Mouse (Mus musculus) kidney, postnatal 10 days (tissue): Measurements from ENCODE around the gene Prss57.
"Not testable (repeated sequence)": the region's sequence is repeated elsewhere in the genome, so short reads cannot be mapped to it uniquely, and the experiment has no call there.

Source experiments
- DNase-seq: peaks from one replicate; pipeline ENCODE4 v3.0.0; 2021; ENCODE audit warnings: mixed read lengths

Gene Prss57

GRCm38 (mm10) chr10:79780664-79781015 lies 10.1 kb downstream of the Prss57 start:
- DNase-seq, result peak; percentile 87

DNA sequence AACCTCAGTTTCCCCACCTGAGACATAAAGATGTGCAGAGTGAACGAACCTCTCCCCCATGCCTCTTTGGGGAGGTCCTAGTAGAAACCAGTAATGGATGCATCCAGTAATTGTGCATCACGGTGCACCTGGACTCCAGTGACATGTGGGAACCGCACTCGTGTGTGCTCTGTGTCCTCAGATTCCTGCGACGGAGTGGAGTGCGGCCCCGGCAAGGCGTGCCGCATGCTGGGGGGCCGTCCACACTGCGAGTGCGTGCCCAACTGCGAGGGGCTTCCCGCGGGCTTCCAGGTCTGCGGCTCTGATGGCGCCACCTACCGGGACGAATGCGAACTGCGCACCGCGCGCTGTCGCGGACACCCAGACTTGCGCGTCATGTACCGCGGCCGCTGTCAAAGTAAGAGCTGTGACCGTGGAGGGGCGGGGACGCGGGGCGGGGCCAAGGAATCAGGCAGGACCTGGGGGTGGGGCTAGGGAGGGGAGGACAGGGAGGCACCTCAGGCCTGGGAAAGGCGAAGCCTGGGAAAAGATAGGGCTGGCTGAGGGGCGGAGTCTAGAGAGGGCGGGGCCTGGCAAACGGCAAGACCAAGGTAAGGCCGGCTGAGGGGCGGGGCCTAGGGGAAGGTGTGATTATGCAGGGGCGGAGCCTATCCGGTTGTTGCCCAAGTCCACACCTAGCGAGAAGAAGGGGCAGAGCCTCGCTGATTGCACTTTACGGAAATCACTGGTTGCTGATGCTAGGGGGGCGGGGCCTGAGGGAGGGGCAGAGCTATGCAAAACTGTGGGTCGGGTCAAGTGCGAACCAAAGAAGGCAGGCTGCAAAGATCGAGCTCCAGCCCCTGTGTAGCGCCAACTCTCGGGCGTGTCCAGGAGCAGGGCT lies 10.7 kb downstream of the Prss57 start:
- DNase-seq, result peak; percentile 99

- no peak for DNase-seq
Measured at GRCm38 (mm10) chr10:79779193-79779592, 11.6 kb downstream of the Prss57 start.

GRCm38 (mm10) chr10:79778006-79778405 lies 12.8 kb downstream of the Prss57 start:
- DNase-seq, result peak; percentile 83

GRCm38 (mm10) chr10:79777103-79777531 lies 13.6 kb downstream of the Prss57 start, which contains the start of gene Fstl3:
Gene Fstl3, plus strand, starts transcription at chr10:79777272.
- DNase-seq, result peak; percentile 73

DNA sequence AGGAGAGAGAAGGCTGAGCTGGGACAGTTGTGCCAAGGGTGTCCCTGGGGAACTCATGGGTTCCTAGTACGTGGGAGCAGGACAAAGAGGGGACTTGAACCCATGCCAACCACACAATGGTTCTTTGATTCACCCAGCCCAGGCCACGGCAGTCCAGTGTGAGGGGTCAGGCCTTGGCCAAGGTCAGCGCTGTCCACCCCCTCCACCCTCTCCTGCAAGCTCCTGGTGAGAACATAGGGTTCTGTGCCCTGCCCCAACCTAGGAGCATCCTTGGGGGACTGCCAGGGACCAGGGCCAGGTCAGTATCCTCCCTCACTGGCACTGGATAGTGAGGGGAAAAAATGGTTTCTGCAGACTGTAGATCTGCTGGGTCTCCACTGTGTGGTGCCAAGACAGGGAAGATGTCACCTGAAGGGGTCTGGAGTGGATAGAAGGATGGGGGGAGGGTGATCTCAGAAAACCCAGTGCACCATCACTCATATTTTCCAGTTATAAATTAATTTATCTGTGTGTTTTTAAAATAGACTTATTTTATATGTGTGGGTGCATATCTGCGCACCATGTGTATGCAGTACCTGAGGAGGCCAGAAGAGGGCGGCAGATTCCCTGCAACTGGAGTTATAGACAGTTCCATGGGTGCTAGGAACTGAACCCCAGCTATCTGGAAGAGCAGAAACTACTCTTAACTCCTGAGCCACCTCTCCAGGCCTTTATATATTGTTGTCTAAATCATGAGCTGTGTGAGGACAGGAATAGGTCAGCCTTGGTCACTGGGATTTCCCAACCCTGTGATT lies 16.1 kb downstream of the Prss57 start:
- no peak for DNase-seq

- no peak for DNase-seq
Measured at GRCm38 (mm10) chr10:79773208-79773607, 17.6 kb downstream of the Prss57 start.

DNA sequence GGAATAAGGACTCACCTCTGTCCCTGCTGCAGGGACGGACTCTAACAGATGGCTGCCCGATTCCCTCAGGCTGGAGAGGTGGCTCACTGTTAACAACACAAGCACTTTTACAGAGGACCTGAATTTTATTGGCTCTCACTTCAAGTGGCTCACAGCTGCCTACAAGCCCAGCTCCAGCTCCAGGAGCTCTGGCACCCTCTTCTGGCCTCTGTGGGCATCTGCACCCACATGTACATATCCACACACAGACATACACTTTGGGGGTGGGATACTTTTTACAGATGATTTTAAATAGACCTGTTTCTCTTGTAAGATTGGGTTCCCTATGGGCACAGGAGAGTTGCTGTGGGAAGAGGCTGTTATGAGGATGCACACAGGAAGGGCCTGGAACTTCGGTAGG lies 18.4 kb downstream of the Prss57 start:
- no peak for DNase-seq

GRCm38 (mm10) chr10:79769329-79769728 lies 21.4 kb downstream of the Prss57 start:
- DNase-seq, result no peak

DNA sequence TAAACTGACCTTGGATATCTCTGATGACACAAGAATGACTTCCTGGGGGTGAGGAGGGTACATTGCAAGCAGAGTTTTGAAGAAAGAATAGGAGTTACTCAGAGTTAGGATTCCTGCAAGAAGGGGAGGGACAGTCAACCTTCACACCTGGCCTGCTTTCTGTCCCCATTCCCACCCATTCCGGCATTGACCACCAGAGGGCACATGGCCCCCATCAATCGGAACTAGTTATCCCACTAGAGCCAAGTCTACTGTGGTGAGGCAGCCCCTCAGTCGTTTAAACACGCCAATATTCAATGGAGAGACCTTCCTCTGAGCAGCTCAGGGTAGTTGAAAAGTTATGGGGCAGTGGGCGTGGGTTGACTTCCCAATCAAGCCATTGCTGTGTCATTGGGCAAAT lies 22.4 kb downstream of the Prss57 start:
- peak; percentile 87 for DNase-seq

- peak; percentile 97 for DNase-seq
Measured at GRCm38 (mm10) chr10:79767372-79768244, 23.2 kb downstream of the Prss57 start.

- DNase-seq, result peak; percentile 100
Measured at GRCm38 (mm10) chr10:79766508-79767325, 24.0 kb downstream of the Prss57 start, which contains the start of gene Rnf126. Gene Rnf126, minus strand, starts transcription at chr10:79766952.

- DNase-seq, result no peak
Measured at GRCm38 (mm10) chr10:79766001-79766507, 24.7 kb downstream of the Prss57 start.

DNA sequence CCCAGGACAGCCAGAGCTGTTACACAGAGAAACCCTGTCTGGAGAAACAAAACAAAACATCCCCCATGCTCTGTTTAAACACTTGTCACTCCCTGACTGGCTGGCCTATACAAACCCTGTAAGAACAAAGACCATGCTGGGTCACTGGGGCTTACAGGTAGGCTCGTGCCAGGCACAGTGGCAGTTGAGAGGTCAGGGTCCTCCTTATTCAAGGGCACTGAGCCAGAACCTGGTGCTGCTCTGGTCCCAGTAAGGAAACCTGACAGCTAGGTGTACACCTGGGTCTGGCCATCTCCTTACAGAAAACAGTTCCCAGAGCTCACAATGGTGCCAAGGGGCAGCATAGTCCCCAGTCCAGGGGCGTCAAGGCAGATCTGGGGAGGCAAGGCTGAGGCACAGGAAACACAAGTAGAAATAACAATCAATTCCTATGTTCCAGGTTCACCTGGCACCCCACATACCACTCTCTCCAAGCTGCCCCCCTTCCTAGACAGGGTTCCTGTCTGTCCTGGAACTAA lies 25.5 kb downstream of the Prss57 start:
- no peak for DNase-seq

DNA sequence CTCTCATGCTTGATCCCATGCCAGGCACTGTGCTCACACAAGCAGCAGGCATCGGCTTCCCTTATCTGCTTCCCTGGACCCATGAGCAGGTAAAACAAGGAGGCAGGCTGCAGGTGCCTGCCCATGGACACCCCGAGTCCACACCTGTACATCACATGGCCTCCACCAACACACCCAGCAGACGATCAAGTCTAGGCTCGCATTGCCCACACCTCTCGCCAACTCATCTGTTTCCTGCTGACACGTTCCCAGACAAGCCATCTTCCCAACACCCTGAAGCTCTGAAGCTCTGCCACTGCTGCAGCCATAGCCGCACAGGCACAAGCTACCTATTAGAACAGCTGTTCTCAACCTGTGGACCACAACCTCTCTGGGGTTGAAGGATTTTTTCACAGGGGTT lies 26.5 kb downstream of the Prss57 start:
- DNase-seq, result peak; percentile 18

DNA sequence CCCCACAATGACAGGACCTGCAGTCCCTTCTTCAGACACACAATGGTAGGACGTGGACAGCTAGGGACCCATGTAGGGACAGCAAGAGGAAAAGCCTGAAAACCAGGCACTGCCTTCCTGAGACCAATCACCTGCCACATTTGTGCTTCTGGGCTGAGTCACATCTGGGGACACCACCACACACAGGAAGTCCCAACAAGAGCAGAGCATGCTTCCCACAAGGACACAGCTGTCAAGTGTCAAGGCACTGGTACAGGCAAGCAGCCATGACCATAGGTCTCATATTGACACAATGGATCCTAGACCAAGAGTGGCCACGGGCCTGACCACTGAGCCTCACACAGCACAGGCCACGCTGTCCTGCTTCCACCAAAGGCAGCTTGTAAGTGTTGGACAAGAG lies 27.9 kb downstream of the Prss57 start:
- no peak for DNase-seq

GRCm38 (mm10) chr10:79760603-79761143 lies 30.1 kb downstream of the Prss57 start:
- no peak for DNase-seq

GRCm38 (mm10) chr10:79759675-79760074 lies 31.1 kb downstream of the Prss57 start:
- not testable (repeated sequence) for DNase-seq

GRCm38 (mm10) chr10:79756660-79757059 lies 34.1 kb downstream of the Prss57 start:
- DNase-seq, result peak; percentile 13

DNA sequence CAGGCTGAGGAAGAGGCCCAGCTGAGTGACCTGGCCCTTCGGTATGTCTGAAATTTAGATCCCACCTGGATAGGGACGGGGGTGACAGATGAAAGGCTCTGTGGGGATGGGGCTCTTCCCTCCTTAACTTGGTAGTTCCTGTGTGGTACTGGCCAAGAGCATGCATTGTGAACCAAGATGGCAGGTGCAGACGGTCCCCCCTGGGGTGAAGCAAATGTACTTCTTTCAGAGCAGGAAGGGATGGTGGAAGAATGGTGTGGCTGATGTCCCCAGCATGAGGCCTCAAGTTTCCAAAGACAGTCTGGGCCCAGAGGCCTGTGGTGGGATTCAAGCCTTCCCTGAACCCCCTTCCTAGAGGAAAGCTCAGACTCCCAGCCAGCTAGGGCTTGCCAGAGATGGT lies 34.9 kb downstream of the Prss57 start:
- no peak for DNase-seq
